Mouse (Mus musculus) spleen, postnatal 10 days (tissue): Measurements from ENCODE around the gene Actn1.

Experiments used
- DNase-seq, 2 experiments: peaks; one replicate each; pipeline ENCODE4 v3.0.0; 2021 to 2022; ENCODE audit warnings: low spot score in 2 of 2

Actn1 gene

DNA sequence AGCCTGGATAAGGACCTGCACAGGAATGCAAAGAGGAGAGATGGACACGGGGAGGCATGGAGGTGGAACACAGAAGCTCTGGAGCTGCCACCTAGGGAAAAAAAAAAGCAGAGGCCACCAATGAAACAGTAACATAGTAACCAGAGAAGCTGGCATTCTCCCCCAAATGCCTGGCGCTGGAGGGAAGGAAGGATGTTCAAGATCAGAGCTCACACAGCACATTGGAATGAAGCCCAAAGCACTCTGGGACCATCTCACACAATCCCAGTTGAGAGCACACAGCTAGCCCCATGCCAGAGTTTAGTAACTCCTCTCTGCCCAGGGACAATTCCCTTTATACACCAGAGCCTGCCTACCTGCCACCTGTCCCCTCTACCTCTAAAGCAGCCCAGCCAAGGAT lies 34.1 kb downstream of the Actn1 start:
- no peak for DNase-seq

DNA sequence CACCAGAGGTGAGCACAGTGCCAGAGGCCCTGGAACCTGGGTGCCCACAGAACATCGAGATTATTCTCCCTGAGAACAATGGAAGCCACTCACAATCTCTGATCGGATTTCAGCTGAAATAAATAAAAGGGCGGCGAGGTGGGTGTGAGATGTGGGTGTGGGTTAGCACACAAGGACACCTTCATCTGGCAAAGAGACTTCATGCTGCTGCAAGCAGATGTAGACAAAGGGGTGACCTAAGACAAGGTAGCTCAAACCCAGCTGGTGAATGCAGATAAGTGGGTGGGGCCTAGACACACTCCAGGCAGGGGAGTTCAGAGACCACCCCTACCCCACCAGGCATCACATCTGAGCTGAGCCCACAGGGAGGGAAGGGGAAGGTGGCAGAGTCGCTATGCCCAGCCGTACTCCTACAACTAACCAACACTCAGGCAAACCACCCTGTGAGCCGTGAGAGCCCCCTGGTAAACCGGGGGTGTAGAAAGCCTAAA lies 35.9 kb downstream of the Actn1 start:
- no peak for DNase-seq

GRCm38 (mm10) chr12:80223511-80223910 lies 36.7 kb downstream of the Actn1 start:
- DNase-seq = no peak

DNA sequence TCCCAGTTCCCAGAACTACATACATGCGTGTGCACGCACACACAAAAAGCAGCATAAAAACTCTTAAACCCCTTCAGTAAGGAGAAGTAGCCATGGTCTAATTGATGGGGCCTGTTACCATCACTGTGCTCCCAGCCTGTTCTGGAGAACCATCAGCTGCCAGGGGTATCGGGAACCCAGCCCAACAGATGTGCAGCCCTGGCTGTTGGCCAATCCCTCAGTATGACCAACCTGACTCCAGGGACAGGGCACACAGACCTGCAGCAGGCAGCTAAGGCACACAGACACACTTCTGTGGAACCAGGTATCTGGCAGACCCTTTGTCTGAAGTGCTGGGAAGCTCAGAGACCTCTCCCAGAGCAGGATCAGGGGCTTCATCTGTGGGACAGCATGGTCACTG lies 37.7 kb downstream of the Actn1 start:
- DNase-seq = peak in 1 of 2 experiments; percentile 42

DNA sequence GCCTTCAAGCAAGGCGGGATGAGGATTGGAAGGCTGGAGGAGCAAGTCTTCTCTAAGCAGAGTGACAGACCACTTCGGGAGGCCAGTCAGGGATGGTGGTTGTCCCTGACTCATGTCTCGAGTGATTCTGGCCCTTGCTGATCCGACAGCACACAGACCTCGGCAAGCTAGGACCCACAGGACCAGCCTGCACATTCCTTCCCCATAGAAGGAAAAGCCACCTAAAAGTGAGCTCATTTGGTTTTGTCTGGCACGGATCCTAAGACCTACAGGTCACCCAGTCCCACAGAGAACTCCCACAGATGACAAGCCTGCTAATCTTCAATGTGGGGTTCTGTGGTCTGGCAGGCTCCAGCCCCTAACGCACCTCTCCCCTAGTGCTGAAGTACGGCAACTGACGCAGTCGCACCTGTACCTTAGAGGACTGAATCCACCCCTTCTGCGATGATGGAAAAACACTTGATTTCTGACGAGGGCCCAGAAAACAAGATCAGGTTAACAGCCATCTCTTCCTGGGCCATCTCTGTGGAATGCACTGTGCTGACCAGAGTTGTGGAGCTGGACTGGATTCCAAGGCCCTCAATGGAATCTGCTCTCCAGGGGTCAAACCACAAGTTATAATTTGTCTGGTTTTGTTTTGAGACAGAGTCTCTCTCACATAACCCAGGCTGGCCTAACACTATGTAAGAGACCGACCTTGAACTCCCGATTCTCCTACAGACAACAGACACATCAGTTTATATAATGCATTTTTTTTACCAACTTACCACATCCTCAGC lies 39.7 kb downstream of the Actn1 start:
- no peak for DNase-seq

DNA sequence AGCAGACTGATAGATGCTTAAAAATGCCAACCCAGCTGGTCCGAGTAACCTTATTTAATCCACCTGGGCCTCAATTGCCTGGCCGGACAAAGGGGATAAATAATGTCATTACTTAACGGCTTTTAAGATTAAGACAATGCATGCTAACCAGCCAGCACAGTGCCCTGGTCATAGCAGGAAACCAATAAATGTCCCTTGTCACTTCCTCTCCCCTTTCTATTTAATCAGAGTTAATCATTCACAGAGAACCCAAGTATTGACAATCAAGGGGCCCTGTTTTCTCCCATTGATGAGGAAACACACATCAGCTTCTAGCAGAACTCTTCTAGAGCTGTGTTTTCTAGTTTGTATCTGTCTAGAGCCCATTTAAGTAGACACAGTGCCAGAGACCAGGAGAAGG lies 41.4 kb downstream of the Actn1 start:
- DNase-seq = no peak

- no peak for DNase-seq
These were observed 42.0 kb downstream of the Actn1 start for GRCm38 (mm10) chr12:80218045-80218611.

DNA sequence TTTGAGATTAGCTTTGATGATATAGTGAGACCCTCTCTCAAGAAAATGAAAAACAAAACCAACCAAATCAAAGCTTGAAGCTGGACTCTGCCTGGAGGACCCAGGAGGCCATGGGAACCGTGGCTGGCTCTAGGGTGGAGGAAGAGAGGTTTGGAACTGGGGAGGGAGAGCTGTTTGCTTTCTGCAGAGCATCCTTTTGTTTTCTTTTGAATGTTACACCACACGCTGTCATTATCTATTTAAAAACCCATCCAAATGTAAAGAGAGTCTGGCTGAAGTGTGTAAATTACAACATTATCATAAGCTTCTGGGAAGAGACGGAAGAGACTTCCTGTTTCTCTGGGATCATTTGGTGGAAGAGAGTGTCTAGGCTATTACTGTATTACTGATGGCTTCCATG lies 43.1 kb downstream of the Actn1 start:
- DNase-seq = no peak

- DNase-seq = no peak
These were observed 43.8 kb downstream of the Actn1 start for GRCm38 (mm10) chr12:80216258-80216881.

- DNase-seq = no peak
These were observed 46.4 kb downstream of the Actn1 start for GRCm38 (mm10) chr12:80213810-80214209.

GRCm38 (mm10) chr12:80213263-80213662 lies 46.9 kb downstream of the Actn1 start:
- no peak for DNase-seq

DNA sequence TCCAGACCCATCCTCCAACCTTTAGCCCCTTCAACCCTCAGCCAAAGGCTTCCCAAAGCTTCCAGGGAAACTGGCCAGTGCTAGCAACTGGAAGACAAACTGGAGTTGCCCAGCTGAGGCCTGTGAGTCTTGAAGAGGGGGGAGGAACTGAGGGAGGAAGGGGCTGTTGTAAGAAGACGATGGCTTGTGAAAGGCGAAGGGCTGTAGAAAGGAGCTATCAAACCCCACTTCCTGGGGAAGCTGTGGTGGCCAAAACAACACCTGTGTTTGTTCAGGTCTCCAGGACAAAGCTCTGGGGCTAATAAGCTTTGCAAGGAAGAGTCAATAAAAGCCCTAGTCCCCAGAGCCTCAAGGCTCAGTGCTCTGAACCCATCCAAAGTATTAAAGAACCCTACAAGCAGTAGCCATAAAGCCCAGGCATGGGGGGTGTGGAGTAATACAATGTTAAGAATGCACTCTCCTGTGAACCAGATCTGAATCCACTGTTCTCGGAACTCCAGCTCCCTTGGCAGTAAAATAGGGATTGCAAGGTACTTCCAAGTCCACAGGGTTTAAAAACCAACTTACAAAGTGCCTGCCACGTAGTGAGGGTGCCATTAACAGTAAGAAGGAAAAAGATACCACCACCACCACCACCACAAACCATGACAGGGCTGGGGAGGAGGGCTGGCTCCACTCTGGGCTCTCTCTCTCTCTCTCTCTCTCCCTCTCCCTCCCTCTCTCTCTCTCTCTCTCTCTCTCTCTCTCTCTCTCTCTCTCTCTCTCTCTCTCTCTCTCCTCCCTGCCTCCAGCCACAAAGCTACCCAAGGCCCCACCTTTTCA lies 49.2 kb downstream of the Actn1 start:
- DNase-seq = no peak

GRCm38 (mm10) chr12:80209914-80210313 lies 50.3 kb downstream of the Actn1 start:
- no peak for DNase-seq

DNA sequence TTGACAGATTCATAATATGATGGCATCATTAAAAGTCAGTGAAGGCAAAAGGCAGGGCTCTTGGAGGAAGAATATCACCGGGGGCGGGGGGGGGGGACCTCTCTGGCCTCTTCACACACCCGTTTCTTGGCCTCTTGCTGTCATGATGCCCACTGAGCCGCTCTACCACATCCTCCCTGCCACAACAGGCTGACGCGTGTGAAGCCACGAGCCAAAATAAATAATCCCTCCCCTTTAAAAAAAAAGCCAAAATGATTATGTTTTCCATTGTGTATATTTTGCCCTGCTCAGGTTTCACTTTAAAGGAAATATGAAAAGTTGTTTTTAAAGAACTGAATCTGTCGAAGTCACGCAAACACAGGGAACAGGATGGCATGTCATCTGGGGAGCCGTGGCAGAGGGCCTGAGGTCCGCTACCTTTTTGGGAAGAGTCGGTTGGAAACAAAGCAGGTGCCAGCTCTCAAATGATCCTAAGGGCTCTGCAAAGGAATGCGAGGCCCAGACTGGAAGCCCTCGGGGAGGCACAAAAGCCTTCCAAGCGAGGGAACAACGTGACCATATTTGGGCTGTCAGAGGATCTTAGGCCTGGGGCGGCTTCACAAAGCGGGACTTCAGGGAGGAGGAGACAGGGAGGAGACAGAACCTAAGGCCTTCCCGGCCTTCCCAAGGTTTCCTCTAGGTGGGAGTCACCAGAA lies 51.9 kb downstream of the Actn1 start:
- DNase-seq = no peak

- no peak for DNase-seq
These were observed 56.9 kb downstream of the Actn1 start for GRCm38 (mm10) chr12:80203284-80203683.

GRCm38 (mm10) chr12:80199738-80200137 lies 60.4 kb downstream of the Actn1 start:
- DNase-seq = no peak

- peak; percentile 42 to 75 for DNase-seq
These were observed 61.7 kb downstream of the Actn1 start for GRCm38 (mm10) chr12:80198487-80198886.

DNA sequence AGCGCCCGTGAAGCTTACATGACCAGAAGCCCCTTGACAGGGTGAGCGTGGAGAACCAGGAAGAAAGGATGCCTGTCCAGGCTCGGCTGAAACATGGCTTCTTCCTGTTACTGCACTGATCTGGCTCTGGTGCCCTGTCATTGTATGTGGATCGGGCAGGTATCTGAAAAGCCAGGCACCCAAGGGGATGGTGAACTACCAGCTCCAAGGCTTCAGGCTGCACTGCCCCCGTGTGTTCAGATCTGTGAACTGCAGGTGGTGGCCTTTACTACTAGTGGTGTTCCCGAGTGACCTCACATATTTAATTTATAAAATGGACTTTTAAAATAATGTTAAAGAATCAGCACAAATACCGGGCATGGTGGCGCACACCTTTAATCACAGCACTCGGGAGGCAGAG lies 62.8 kb downstream of the Actn1 start:
- peak in 1 of 2 experiments; percentile 70 for DNase-seq

GRCm38 (mm10) chr12:80191806-80192205 lies 68.4 kb downstream of the Actn1 start:
- DNase-seq = no peak

- no peak for DNase-seq
These were observed 68.8 kb downstream of the Actn1 start for GRCm38 (mm10) chr12:80191371-80191770.

DNA sequence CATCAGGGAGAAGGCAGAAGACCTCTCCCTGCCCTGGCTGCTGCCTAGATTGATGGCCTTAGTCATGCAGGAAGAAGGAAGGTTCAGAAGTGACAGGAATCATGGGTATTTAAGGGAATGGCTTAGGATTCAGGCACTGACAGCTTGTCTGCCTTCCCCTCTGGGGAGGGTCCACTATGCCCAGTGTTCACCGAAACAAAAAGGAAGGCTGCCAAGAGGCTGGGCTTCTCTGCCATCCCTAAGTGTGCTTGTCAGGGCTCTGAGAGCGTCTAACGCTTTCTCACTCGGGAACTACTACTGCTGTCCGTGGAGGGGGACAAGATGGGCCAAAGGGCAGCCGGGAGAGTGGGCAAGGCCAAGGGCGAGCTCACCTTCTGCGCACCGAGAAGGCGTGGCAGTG lies 69.3 kb downstream of the Actn1 start:
- DNase-seq = no peak
